Mouse (Mus musculus) ES-E14 (cell line): ENCODE data around the gene Bcar3. TPM values are rescaled to one million over a fixed set of nuclear protein-coding genes. Genes with fewer than 3 reads are reported as not detected.

Experiments used
- DNase-seq: peaks from one replicate; pipeline ENCODE4 v3.0.0-alpha.2; 2013; ENCODE audit warnings: low read depth, low spot score
- H3K27ac ChIP-seq: 2 replicates; pipeline ENCODE4 v1.5.1; 2012; ENCODE audit warnings: low read depth, mild to moderate bottlenecking, low read length, moderate library complexity, mixed read lengths; ENCODE audit not compliant: poor library complexity, insufficient read depth, severe bottlenecking
- H3K36me3 ChIP-seq: 2 replicates; pipeline ENCODE4 v1.6.1; 2012; ENCODE audit warnings: mild to moderate bottlenecking, low read length, moderate library complexity, mixed read lengths; ENCODE audit not compliant: control insufficient read depth, poor library complexity, insufficient read depth, severe bottlenecking
- H3K4me1 ChIP-seq, 2 experiments: fragments of 150-350 bp in 1 of 2; sonication (generic) in 1 of 2; 2 replicates each; pipeline ENCODE4 v1.6.1; 2012; ENCODE audit warnings: low read length in 2 of 2, mild to moderate bottlenecking in 1 of 2, mixed read lengths in 1 of 2; ENCODE audit not compliant: control insufficient read depth in 2 of 2, insufficient read depth in 2 of 2, poor library complexity in 1 of 2
- H3K4me3 ChIP-seq, 2 experiments: fragments of 150-350 bp in 1 of 2; sonication (generic) in 1 of 2; 2 replicates each; pipeline ENCODE4 v1.5.1; 2012; ENCODE audit warnings: low read length in 2 of 2, low read depth in 1 of 2, mild to moderate bottlenecking in 1 of 2, mixed read lengths in 1 of 2; ENCODE audit not compliant: insufficient read depth in 1 of 2, poor library complexity in 1 of 2, severe bottlenecking in 1 of 2
- H3K9ac ChIP-seq: 2 replicates; pipeline ENCODE4 v1.6.1; 2012; ENCODE audit warnings: low read depth, mild to moderate bottlenecking, low read length, mixed read lengths; ENCODE audit not compliant: poor library complexity, insufficient read depth, severe bottlenecking
- H3K9me3 ChIP-seq: fragments of 150-350 bp; sonication (generic); 2 replicates; pipeline ENCODE4 v1.6.1; 2012; ENCODE audit warnings: low read depth, mild to moderate bottlenecking, low read length; ENCODE audit not compliant: control insufficient read depth, insufficient read depth
- CHD2 ChIP-seq: IDR thresholded peaks from 2 replicates; pipeline ENCODE4 v1.6.1; 2014; ENCODE audit warnings: mild to moderate bottlenecking, low read depth, low read length, inconsistent platforms
- HCFC1 ChIP-seq: IDR thresholded peaks from 2 replicates; pipeline ENCODE4 v1.6.1; 2012; ENCODE audit warnings: low read length, inconsistent platforms, borderline replicate concordance; ENCODE audit not compliant: insufficient read depth
- MAFK ChIP-seq: IDR thresholded peaks from 2 replicates; pipeline ENCODE4 v1.6.1; 2014; ENCODE audit warnings: mild to moderate bottlenecking, low read depth, low read length, inconsistent platforms; ENCODE audit not compliant: insufficient read depth
- ZC3H11A ChIP-seq: IDR thresholded peaks from 2 replicates; pipeline ENCODE4 v1.6.1; 2012; ENCODE audit warnings: low read depth, mild to moderate bottlenecking, inconsistent platforms, low read length, borderline replicate concordance
- ZNF384 ChIP-seq: IDR thresholded peaks from 2 replicates; pipeline ENCODE4 v1.6.1; 2012; ENCODE audit warnings: low read depth, low read length, inconsistent platforms
- in situ Hi-C, 2 experiments: fragments of 600-800 bp; cut with MboI; formaldehyde crosslinking; loops; one replicate each; pipeline ENCODE4 v1.15.1; 2025; ENCODE audit warnings: low sequenced_read_pairs in 2 of 2, inconsistent platforms in 1 of 2; ENCODE audit not compliant: unreplicated experiment in 2 of 2
- total RNA-seq: library from RNA; depleted of rRNA; stranded (reverse); fragments of 300-350 nt; gene quantifications from 2 replicates; pipeline ENCODE4 v1.2.3, GENCODE M21; 2012

Gene Bcar3
- total RNA-seq, 1 experiment: 24.5 TPM

GRCm38 (mm10) chr3:122539961-122540690 lies 246.2 kb downstream of the Bcar3 start:
- no peak for DNase-seq
- Histone ChIP-seq H3K4me1 (no peaks in the 10 kb centered on the region), H3K36me3 (peaks cover 14% of the 10 kb centered on the region), H3K9ac (no peak overlapping the region), H3K27ac (no peak overlapping the region), H3K4me3 (no peak overlapping the region), H3K9me3 (no peaks in the 10 kb centered on the region)
- TF ChIP-seq HCFC1 (no peak), ZC3H11A (no peak), MAFK (no peak), ZNF384 (no peak), CHD2 (no peak)
- in situ Hi-C loops: no loop called here

GRCm38 (mm10) chr3:122540918-122541317 lies 247.0 kb downstream of the Bcar3 start:
- peaks cover 16% of the 10 kb centered on the region for H3K36me3 ChIP-seq
- TF ChIP-seq MAFK (no peak), ZC3H11A (no peak), CHD2 (no peak), HCFC1 (no peak), ZNF384 (no peak)

GRCm38 (mm10) chr3:122545346-122545745 lies 251.4 kb downstream of the Bcar3 start:
- DNase-seq: no peak
- H3K9ac ChIP-seq: no peak overlapping the region
- TF ChIP-seq MAFK (no peak), ZC3H11A (no peak)

More at GRCm38 (mm10) chr3:122540918-122541317, 247.0 kb downstream of the Bcar3 start:
- in situ Hi-C loops: no loop called here
- H3K27ac ChIP-seq: no peak overlapping the region
- no peak overlapping the region for H3K4me3 ChIP-seq
- DNase-seq: no peak
- H3K9ac ChIP-seq: no peak overlapping the region
- no peaks in the 10 kb centered on the region for H3K4me1 ChIP-seq
- H3K9me3 ChIP-seq: no peaks in the 10 kb centered on the region

GRCm38 (mm10) chr3:122547469-122547868 lies 253.5 kb downstream of the Bcar3 start:
- DNase-seq: no peak
- no peak overlapping the region for H3K27ac ChIP-seq
- no peaks in the 10 kb centered on the region for H3K9me3 ChIP-seq
- no peak for TF ChIP-seq ZNF384
- TF ChIP-seq MAFK: no peak
- TF ChIP-seq CHD2: no peak
- TF ChIP-seq HCFC1: no peak
- no peak for TF ChIP-seq ZC3H11A
- peaks cover 7% of the 10 kb centered on the region for H3K36me3 ChIP-seq
- H3K4me3 ChIP-seq: no peak overlapping the region
- no peak overlapping the region for H3K9ac ChIP-seq
- in situ Hi-C loops: no loop called here
- H3K4me1 ChIP-seq: no peaks in the 10 kb centered on the region

More at GRCm38 (mm10) chr3:122545346-122545745, 251.4 kb downstream of the Bcar3 start:
- no peaks in the 10 kb centered on the region for H3K9me3 ChIP-seq
- H3K27ac ChIP-seq: no peak overlapping the region
- no peaks in the 10 kb centered on the region for H3K4me1 ChIP-seq
- H3K4me3 ChIP-seq: no peak overlapping the region
- peaks cover 11% of the 10 kb centered on the region for H3K36me3 ChIP-seq
- in situ Hi-C loops: no loop called here

- no peak for DNase-seq
- Histone ChIP-seq H3K27ac (no peak overlapping the region), H3K36me3 (peaks cover 3% of the 10 kb centered on the region), H3K9ac (no peak overlapping the region), H3K4me1 (no peaks in the 10 kb centered on the region), H3K9me3 (no peaks in the 10 kb centered on the region), H3K4me3 (no peak overlapping the region)
- TF ChIP-seq ZC3H11A (no peak), MAFK (no peak), CHD2 (no peak), ZNF384 (no peak), HCFC1 (no peak)
- in situ Hi-C loops: no loop called here
These were observed 257.2 kb downstream of the Bcar3 start for GRCm38 (mm10) chr3:122551174-122551573.
